In genomic region chr1:162324412-162324811, GRCm38 (mm10) we compare ENCODE assay signal across 15 mouse cellular contexts.
A peak's percentile ranks its signal among the peaks of the same experiment; 100 is the strongest.
DNase-seq lines count a peak whose midpoint lies in the region; ATAC-seq and TF ChIP-seq lines count a peak whose summit lies in the region.
"Had no signal": no experiment of that assay in that cellular context is flagged by ENCODE, and none has a peak within 500 bp of the region (broad histone marks: within the 10 kb centered on the region; RNA-seq: fewer than 3 reads in every experiment).

No protein-coding gene starts in this region.

- DNase-seq in layer of hippocampus, adult 2 months (ENCODE audit: low spot score in 2 of 2) = no peak
- no peak for DNase-seq in layer of hippocampus, adult 18-20 months (ENCODE audit: low spot score in 2 of 2)
- DNase-seq in embryo, embryonic 11 days = peak; percentile 60
- peak; percentile 12 for DNase-seq in retina, embryonic 14.5 days (ENCODE audit: low spot score)
- DNase-seq in frontal cortex, postnatal 10 days (ENCODE audit: low spot score in 2 of 2) = no peak
- DNase-seq in cerebellum, adult 9-11 months = no peak
- DNase-seq: adrenal gland, postnatal 36 days; cerebellum, adult 2 months; kidney, postnatal 25 days had no signal

- H3K36me3 ChIP-seq in forebrain, embryonic 15.5 days = no peaks in the 10 kb centered on the region
- H3K36me3 ChIP-seq: heart, embryonic 15.5 days; neural tube, embryonic 13.5 days had no signal

- no peaks in the 10 kb centered on the region for H3K27me3 ChIP-seq in forebrain, embryonic 15.5 days
- H3K27me3 ChIP-seq: heart, embryonic 15.5 days; neural tube, embryonic 13.5 days had no signal

- 3% methylated on average over 4 of the region's 4 CpGs for WGBS in forebrain, embryonic 15.5 days

- H3K4me3 ChIP-seq in layer of hippocampus, adult 2 months = no peak overlapping the region
- no peak overlapping the region for H3K4me3 ChIP-seq in forebrain, embryonic 15.5 days
- H3K4me3 ChIP-seq: heart, embryonic 15.5 days; megakaryocyte, embryonic 14.5 days; neural tube, embryonic 13.5 days had no signal

- H3K27ac ChIP-seq in layer of hippocampus, adult 2 months = 0 out of 2 replicates have a peak overlapping the region, but pooled peaks have one; percentile 11
- H3K27ac ChIP-seq in forebrain, embryonic 15.5 days (replicated peaks) = no peak overlapping the region
- H3K27ac ChIP-seq: heart, embryonic 15.5 days; neural tube, embryonic 13.5 days had no signal

- H3K4me2 ChIP-seq in forebrain, embryonic 15.5 days (replicated peaks) = no peak overlapping the region
- H3K4me2 ChIP-seq: heart, embryonic 15.5 days; liver, embryonic 11.5 days; neural tube, embryonic 13.5 days had no signal

- TF ChIP-seq CTCF in layer of hippocampus, adult 2 months (conservative IDR thresholded peaks at IDR 0.05) = peak; percentile 47

- ATAC-seq in forebrain, embryonic 15.5 days (replicated peaks) = 0 out of 2 replicates have a peak, but pooled peaks have one; percentile 23
- ATAC-seq: inflammation-experienced regulatory T-cells, adult 6 months had no signal

- H3K9me3 ChIP-seq in forebrain, embryonic 15.5 days = no peaks in the 10 kb centered on the region
- H3K9me3 ChIP-seq: heart, embryonic 15.5 days; megakaryocyte, embryonic 14.5 days; neural tube, embryonic 13.5 days had no signal

- H3K9ac ChIP-seq in forebrain, embryonic 15.5 days (replicated peaks) = no peak overlapping the region
- H3K9ac ChIP-seq: heart, embryonic 15.5 days; neural tube, embryonic 13.5 days had no signal

- peaks cover 6% of the 10 kb centered on the region; the same call in 1 of the 2 replicates for H3K4me1 ChIP-seq in forebrain, embryonic 15.5 days
- H3K4me1 ChIP-seq: heart, embryonic 15.5 days; megakaryocyte, embryonic 14.5 days had no signal

Comparison
In these comparisons a context has a peak if more than half of its experiments do, and no peak if none do; other contexts are left out.
1. DNase-seq: peak in embryo, embryonic 11 days (single experiment) and retina, embryonic 14.5 days (single experiment); none in layer of hippocampus, adult 2 months (0 of 2), layer of hippocampus, adult 18-20 months (0 of 2), frontal cortex, postnatal 10 days (0 of 2) and cerebellum, adult 9-11 months (single experiment).